Mouse (Mus musculus) A20 (cell line): Measurements from ENCODE around the gene Ghrhr.

ENCODE experiments used
- DNase-seq: peaks from one replicate; pipeline ENCODE4 v3.0.0-alpha.2; 2011; ENCODE audit warnings: low read depth, low spot score

Gene Ghrhr

DNA sequence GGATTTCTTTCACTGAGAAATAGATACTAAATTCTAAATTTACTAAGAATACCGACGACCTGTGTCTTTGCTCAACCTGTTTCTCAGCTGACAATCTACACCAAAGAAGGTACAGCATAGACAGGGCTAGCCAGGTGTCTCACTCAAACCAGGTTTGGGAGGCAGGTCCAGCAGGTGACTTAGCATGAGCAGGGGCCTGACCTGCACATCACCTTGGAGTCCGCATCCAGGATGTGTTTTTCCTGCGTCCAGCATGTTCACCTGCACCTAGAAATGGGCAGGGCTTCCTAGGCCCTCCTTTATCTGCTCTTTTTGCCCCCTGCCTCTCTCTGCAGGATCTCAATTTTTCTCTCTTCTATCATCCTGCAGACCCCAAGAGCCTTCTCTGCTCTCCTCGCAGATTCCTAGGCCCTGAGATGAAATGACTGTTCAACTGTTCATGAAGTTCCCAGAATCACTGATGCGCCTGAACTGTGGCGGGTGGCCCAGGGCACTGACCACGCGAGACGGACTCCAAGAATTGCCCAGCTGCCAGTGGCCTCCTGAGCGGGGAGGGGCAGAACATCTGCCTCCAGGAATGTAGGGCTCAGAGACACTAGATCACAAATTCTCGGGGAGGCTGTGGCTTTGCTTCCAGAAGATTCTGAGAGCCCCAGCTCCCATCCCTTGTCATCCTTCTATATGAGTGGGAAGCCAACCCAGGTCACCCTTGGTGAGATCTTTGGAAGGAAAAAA is 22.2 kb upstream of the Ghrhr start:
- no peak for DNase-seq

DNA sequence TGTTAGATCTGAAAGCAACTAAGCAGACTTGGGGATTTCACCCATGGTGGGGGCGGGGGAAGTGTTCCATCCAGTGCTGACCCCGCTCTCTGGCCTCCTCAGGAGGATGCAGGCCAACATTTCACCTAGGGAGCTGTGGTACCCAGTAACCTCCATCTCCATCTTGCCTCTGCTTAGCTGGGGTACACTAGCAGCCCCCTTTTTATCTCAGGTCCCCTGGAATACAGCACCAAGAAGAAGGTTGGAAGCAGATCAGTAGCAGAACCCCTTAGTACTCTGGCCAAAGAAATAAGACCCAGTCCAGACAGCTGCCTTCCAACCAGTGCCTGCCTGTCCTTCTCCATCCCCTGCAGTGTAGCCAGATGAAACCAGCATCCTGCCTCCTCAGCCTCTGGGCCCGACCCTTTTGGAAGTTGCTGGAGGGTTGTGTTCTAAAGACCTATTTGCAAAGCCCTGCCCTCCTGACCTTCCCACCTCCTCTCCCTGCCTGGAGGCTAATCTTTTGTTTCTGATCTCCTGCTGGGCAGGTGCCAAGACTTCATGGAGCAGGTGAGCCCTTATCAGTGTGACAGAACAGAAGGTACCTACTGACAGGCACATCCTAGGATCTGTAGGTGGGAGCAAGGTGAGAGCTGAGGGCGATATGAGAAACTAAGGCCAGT is 21.5 kb upstream of the Ghrhr start:
- no peak for DNase-seq

DNA sequence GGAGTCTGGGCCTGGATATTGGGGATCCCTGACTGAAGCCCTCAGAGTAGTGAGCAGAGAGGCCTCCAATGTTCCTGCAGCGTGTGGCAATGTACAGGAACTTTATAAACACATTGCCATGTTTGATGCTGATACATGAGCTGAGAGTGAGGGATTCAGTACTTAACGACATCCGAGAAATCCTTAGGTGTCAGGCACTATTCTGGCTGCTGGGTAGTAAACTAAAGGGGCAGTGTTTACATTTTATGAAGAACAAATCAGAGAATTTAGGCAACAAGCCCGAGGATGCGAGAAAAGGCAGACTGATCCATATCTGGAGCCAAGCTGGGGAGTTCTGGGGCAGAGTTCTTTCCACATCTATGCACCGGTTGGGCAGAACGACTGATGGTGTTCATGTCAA is 20.5 kb upstream of the Ghrhr start:
- DNase-seq = no peak

DNA sequence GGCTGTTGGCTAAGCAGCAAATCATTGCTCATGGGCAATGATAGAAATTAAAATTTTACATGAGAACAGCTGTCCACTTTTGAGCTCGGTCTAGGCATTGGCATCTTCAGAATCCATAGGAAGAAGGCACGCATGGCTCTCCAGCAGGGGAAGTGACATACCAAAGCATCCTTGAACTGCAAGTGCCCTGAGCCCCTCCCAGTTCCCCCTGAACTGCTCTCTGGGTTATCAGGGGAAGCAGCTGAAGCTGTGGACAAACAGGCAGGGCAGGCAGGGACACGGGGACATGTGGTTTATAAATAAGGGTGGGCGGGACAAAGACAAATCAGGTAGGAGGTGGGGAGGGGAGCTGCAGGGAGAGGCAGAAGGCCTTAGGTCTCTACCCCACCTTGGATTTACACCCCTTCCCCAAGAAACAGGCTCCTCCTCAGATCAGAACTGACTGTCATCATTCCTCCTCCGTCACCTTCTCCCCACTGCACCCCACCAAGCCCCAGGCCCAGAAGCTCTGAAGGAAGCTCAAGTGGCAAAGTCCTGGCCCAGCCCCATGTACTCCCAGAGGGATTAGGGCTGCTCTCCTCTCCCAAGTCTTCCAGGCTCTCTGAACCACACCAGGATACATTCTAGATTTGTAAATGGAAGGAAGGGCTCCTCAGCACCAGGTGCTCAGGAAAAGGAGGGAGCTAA is 19.9 kb upstream of the Ghrhr start:
- DNase-seq = no peak

DNA sequence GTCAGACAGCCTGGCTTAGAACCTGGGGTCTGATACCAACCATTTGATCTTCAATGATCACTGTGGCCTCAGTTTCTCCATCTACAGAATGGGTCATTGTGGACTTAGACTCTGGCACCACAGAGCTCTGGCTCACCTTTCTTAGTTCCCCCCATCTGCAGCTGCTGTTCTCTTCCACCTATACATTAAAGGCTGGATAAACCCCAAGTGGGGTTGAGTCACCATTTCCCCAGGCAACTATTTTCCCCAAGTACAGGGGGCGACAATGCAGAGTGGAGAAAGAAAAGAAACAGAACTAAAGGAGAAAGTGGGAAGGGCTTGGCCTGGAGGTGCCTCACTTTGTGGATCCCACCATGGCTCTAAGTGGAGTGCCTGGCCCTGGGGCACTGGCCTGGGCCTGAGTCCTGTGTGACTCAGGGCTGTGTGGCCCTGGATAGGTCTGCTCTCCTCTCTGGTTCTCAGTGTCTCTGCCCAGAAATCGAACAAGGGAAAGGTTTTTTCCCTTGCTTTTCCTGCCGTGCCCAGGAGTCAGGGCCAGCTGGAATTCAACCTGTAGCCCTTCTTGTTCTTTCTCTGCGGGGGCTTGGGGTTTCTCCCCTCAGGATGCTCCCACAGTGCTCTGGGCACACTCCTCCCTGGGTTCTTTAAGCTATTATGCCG is 19.0 kb upstream of the Ghrhr start:
- no peak for DNase-seq

DNA sequence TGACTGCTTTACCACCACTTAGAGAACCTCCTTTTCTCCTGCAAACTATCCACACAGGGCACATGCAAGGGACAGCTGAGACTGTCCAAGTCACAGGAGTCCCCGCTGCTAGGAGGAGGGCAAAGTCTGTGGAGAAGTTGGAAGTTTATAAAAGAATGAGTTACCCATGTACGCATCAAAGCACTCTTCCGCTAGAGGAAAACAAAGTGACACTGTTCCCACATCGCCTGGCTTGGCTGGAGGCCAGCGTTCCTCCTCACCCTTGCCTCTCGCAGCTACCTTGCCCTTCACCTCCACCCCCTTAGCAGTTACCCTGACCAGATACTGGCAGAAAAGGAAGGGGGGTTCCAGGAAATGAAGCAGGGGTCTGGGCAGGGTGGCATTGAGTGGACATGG is 18.5 kb upstream of the Ghrhr start:
- no peak for DNase-seq

DNA sequence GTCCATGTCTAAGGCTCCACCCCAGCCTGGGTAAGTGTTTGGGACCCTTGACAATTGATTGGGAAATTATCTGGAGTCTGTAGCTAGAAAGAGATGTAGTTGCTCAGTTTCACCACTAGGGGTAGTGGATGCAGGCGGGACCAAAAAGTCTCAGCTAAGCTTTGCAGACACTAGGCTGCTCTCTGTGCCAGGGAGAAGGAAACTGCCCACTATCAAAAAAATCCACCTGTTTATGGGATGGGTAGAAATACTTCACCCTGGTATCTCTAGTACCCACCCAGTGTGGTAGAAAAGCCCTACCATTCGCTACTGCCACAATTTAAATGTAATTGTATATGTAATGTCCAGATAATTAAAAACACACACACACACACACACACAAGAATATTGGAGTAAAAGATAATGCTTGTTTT is 17.4 kb upstream of the Ghrhr start:
- peak; percentile 41 for DNase-seq

DNA sequence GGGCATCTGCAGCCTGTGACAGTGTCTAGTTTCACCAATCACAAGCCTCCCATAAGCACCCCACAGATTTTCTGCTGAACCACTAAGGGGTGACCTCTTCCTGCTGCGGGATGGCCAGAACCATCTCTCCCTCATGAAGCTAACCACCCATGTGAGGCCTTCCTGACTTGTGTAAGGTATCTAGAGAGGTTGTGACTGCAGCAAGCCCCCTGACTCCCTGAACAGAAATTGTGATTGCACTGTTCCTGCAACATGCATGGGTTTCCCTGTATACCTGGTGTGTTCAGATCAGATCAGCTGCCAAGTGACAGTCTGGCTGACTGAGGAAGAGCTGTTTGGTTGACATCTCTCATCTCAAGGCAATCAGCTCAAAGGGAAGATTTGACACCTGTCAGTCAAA is 13.4 kb upstream of the Ghrhr start:
- DNase-seq = no peak

DNA sequence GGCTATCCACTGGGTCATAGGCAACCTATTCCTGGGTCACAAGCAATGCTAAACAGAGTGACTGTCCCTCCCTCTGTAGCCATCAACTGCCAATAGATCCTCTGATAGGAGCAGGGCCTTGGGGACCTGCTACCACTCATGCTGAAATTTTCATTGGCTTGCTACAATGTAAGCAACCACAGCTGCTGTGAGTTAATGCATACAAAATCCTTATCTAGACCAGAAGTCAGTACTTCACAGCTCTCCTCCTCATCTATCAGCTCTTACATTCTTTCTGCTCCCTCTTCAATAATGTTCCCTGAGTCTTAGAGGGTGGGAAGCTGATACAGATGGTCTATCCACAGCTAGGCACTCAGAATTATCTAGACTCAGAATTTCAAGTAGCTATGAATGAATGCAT is 9.0 kb upstream of the Ghrhr start:
- DNase-seq = no peak

DNA sequence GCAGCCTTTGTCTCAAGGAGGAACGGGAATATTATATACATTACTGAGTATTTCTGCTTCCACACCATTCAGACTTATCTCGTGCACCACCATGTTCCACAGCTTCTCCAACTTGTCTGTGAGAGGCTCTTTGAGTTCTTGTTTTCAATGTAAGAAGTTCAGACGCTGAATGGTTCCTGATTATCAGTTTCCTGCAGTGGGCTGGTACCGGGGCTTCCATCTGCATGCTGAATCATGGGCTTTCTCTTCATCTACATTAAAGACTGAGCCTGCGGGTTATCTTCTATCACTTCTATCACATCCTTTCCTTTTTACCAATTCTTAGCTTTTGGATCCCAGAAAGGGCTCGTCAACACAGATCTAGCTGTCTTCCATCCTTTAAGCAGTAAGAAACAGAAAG is 5.3 kb upstream of the Ghrhr start:
- DNase-seq = no peak

DNA sequence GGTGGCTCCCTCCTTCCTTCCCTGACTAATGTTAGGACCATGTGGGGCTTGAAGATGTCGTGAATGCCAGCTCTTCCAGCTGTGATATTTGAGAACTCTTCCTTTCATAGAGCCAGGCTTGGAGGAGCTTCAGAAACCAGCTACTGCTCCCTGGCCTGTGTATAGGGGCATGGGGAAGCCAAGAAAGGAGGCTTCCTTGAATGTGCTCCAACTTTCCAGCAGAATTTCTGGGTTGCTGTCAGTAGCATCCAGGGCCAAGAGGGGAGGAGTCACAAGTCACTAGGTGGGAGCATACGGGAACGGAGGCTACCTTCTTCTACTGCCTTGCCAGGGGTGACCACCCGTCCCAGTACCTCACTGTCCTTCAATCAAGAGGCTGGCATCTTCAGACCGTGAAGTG is 416 bp downstream of the Ghrhr start:
- DNase-seq = no peak

DNA sequence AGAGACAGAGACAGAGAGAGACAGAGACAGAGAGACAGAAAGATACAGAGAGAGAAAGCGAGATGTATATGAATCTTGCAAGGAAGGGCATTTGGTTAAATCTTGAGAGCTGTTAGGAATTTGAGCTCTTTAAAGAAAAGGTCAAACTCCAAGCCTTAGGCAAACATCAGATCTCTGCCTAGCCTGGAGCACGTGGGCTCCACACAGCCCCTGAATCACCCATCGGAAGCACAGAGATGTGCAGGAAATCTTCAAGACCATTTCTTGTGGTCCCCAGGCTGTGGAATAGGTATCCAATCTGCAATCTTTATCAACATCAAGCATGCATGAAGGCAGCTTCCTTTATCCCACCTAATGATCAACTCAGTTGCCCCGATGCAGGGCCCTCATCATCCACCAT is 1.4 kb downstream of the Ghrhr start:
- DNase-seq = no peak

DNA sequence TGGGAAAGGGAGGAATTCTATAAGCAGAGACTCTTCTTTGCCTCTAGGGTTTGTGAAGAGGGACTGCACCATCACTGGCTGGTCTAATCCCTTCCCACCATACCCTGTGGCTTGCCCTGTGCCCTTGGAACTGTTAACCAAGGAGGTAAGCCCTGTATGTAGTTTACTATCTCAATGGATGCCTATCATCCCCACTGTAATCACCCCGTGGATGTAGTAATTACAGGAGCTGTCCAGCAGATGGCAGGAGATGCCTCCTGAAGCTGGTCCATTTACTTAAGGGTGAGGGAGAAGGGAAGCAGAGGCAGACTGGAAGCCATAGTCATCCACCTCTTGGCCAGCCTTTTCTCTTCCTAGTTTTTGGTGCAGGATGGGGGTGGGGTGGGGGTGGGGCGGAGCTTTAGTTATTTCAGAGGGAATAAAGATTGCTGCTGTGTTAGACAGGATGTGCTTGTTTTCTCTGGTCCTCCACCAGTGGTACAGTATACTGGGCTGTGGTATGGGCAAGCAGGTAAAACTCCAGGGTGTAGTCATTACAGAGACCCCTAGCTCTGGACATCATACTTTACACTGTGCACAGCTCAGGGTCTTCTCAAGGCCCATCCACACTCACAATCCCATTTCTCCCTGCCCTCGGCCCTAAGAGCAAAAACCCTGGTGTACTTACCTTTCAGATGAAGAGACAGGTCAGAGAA is 3.7 kb downstream of the Ghrhr start:
- peak; percentile 46 for DNase-seq

DNA sequence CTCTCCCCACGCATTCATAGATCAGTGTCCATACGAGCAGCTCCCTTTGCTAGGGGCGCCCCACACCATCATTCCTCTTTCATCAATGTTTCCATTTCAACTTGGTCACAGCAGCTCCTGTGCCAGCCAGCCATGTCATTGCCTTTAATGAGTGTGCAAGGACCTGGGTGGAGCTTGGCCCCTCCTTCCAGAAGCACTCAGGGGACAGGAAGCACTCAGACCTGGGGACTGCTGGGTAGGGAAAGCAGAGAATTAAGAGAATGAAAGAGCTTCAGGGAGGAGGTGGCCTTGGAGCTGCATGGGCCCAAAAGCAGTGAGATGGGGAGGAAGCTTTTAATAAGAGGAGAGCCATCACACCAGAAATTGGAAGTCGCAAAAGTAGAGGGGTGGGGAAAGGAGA is 5.9 kb downstream of the Ghrhr start:
- DNase-seq = no peak

DNA sequence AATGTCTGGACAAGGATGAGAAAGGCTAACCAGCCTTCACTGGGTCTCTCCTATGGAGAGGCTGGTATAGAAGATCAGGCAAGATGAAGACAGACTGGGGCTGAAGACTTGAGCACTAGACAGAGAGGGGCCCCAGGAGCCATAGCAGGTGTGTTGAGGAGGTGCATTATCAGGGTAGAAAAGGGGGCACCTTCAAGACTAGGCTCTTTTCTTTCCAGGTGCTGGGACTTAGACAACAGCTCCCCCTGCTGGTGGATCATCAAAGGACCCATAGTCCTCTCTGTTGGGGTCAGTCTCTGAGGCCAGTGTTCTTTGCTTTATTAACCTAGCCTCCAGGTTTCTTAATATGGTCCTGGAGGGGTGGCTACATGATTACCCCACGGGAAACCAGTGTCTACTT is 7.8 kb downstream of the Ghrhr start:
- peak; percentile 43 for DNase-seq

DNA sequence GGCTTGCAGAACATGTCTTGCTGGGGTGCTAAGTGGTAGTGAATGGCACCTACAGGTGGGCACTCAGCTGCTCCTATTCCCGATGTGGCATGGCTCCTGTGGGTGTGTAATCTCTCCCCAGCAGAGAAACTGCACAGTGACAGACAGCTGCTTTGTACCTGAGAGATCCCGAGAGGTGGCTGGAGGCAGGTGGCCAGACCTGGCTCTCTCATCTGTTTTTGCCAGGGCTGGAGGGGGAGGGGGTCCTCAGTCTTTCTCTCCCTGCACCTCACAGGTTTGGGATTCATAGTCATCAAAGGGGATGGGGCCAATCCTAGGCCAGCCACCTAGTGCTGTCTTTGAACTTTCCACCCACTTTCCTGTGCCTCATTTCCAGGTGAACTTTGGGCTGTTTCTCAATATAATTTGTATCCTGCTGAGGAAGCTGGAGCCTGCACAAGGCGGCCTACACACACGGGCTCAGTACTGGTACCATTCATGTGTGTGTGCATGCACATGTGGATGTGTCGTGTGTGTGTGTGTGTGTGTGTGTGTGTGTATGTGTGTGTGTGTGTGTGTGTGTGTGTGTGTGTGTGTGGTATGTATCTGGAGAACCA is 8.4 kb downstream of the Ghrhr start:
- no peak for DNase-seq

DNA sequence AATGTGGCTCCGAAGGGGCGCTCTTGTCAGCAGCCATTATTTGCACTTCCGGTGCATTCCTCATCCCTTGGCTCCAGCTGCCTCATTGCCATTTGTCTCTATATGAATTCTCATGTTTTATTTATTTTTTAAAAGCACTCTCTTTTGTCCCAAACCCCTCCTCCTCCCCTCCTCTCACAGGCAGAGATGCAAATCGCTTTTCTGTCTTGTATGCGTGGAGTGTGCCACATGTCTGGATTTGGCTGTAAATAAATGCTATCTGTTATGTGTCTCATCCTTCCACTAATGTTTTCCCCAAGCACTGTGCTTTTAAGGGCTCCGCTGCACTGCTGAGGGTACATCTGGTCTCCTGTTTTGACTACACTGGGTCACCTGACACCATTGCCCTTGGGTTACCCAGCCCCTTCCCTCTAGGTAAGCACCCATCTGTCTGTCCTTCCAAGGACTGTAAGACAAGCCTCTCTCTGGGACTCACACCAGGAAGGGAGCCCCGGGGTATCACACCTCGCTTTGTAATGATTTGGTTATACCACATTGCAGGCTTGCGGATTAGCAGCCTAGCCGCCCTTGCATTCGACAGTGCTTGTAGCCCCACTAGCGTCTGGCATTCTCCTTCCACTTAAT is 12.6 kb downstream of the Ghrhr start:
- no peak for DNase-seq

DNA sequence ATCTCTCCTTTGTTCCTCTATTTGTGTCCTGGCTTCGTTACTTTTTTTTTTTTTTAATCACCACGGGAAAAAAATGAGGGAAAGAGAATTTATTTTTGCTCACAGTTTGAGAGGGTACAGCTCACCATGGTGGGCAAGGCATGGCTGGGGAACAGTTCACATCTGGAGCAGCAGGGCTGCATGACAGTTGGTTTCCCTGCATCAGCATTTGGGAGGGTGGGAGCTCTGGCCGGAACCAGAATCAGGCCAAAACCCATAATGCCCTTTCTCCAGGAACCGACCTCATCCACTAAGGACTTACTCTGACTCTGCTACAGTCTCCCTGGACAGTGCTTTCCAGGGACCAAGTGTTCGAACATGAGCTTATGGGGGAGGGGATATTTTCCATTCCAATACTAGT is 13.2 kb downstream of the Ghrhr start:
- DNase-seq = no peak

DNA sequence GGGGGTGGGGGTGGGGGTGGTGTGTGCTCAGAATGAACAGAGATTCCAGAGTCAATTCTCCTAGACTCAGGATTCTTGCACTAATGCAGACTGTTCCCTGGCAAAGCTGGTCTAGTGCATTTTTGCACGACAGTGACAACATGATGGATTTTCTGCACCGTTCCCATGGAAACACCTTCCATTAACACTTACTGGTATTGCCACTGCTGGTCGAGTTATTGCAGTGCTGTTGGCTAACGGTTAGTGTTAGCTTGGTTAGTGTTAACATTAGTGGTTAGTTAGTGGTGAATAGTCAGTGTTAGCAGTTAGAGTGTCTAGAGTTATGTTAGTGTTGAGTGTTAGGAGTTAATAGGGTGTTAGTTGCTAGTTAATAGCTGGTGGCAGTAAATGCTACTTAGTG is 15.7 kb downstream of the Ghrhr start:
- no peak for DNase-seq

DNA sequence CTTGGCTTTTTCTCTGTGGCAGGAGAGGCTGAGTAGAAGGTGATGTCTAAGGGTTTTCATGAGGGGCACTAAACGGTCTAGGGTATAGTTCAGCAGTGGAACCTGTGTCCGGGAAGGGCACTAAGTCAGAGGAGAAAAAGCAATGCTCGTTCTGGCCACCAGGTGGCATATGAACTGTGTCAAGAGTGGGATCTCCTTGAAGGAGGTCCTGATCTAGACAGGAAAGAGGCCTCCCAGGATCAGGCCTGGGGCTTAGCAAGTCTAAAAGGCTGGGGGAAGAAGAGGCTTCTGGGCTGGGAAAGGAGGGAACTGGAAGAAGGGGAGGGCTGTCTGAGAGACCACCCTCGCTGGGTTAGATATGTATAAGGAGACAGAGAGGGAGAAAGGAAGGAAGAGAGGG is 16.4 kb downstream of the Ghrhr start:
- peak; percentile 53 for DNase-seq

DNA sequence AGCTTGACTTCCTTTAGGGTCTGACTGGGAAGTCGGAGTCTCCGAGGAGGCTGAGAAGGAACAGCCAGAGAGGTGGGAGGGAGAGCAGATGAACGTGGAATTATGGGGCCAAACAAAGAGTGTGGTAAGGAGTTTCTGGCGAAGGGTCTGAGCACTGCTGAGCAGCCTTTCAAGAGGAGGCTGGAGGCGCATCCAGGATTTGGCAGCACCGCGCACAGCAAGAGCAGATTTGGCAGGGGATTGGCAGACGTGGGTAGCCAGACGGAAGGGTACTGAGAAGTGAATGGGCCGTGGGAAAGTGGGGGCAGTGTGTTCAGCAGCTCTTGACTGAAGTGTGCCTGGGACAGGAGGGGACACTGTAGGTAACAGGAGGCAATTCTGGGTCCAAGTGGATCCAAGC is 18.8 kb downstream of the Ghrhr start:
- no peak for DNase-seq
